Mouse (Mus musculus) forebrain, embryonic 14.5 days (tissue): ENCODE data around the gene Bace1. TPM values are rescaled to one million over a fixed set of nuclear protein-coding genes. Genes with fewer than 3 reads are reported as not detected.

Source experiments
- ATAC-seq: fragments of 200-750 bp; cut with Nextera tagmentation; 2 replicates; pipeline ENCODE4 v1.8.0; 2017; ENCODE audit warnings: mild to moderate bottlenecking, moderate library complexity
- DNase-seq: peaks from one replicate; pipeline ENCODE4 v3.0.0-alpha.2; 2015; ENCODE audit warnings: low spot score
- H3K27ac ChIP-seq: fragments of 300-500 bp; sonication (generic); 2 replicates; pipeline ENCODE4 v1.5.1; 2014; ENCODE audit warnings: low read depth, mild to moderate bottlenecking, control low read depth, low read length, moderate library complexity
- H3K27me3 ChIP-seq: fragments of 300-500 bp; sonication (generic); replicated peaks from 2 replicates; pipeline ENCODE4 v1.6.1; 2014; ENCODE audit warnings: low read length, control low read depth, mixed read lengths; ENCODE audit not compliant: control insufficient read depth, insufficient read depth
- H3K36me3 ChIP-seq: fragments of 300-500 bp; sonication (generic); 2 replicates; pipeline ENCODE4 v1.6.1; 2014; ENCODE audit warnings: low read length, control low read depth; ENCODE audit not compliant: control insufficient read depth, insufficient read depth
- H3K4me1 ChIP-seq: fragments of 300-500 bp; sonication (generic); 2 replicates; pipeline ENCODE4 v1.6.1; 2014; ENCODE audit warnings: antibody characterized with exemption, low read length, control low read depth; ENCODE audit not compliant: control insufficient read depth, insufficient read depth
- H3K4me2 ChIP-seq: fragments of 300-500 bp; sonication (generic); 2 replicates; pipeline ENCODE4 v1.6.1; 2014; ENCODE audit warnings: mild to moderate bottlenecking, control low read depth, low read length
- H3K4me3 ChIP-seq: fragments of 300-500 bp; sonication (generic); 2 replicates; pipeline ENCODE4 v1.5.1; 2014; ENCODE audit warnings: low read depth, low read length, control low read depth
- H3K9ac ChIP-seq: fragments of 300-500 bp; sonication (generic); 2 replicates; pipeline ENCODE4 v1.6.1; 2014; ENCODE audit warnings: mild to moderate bottlenecking, low read length, control low read depth, moderate library complexity
- H3K9me3 ChIP-seq: fragments of 300-500 bp; sonication (generic); replicated peaks from 2 replicates; pipeline ENCODE4 v1.6.1; 2016; ENCODE audit warnings: low read length, control low read depth, mixed read lengths; ENCODE audit not compliant: control insufficient read depth
- WGBS: fragments of 180-500 bp; shearing (Covaris S2); extraction: QIAGEN DNeasy Blood & Tissue Kit; methylation state at CpG from one replicate; pipeline ENCODE4 v1.1.7; 2014; 5-methylcytosine and 5-hydroxymethylcytosine counted together
- polyA plus RNA-seq: library from polyadenylated mRNA; unstranded; fragments of >200 nt; fragmentation: Nextera tagmentation; extraction: Ambion mirVana; gene quantifications from 2 replicates; pipeline ENCODE4 v1.2.1, GENCODE M21; 2014

Bace1 gene
- polyA plus RNA-seq, 1 experiment from 2014 or later: 26.7 TPM

DNA sequence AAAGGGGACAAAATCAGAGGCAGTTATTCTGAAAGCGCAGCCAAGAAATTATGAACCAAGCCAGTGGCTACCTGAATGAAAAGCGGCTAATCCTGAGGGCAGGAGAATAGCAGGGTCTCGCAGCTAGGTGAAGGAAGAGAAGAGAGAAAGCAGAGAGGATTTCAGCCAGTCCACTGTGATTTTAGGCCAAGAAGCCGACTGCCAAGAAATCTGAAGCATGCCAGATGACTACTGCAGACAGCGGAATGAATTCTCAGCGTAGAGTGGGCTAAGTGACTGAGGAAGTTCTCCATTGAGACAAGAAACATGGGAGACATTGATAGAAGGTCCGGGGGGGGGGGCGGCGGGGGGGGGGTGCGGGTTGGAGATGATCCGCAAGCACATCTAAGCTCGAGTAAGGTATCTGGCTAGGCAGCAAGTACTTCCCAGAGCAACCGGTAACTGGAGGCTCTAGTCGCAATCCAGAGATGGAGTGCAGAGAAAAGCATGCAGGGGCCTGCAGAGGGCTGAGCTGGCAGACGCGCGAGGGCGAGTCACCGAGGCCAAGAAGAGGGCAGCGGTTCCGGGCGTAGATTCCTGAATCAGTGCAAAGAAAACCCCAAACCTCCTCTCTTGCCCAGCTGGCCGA is 10.6 kb upstream of the Bace1 start:
- peak overlapping the region; percentile 61 for H3K4me3 ChIP-seq
- H3K27me3 ChIP-seq: no peaks in the 10 kb centered on the region
- WGBS: 5% methylated on average over 23 of the region's 23 CpGs
- peak overlapping the region; percentile 28; the same call in 1 of the 2 replicates for H3K27ac ChIP-seq
- peak overlapping the region; percentile 93 for H3K4me2 ChIP-seq
- no peaks in the 10 kb centered on the region for H3K9me3 ChIP-seq
- 0 out of 2 replicates have a peak, but pooled peaks cover 5% of the 10 kb centered on the region for H3K36me3 ChIP-seq
- H3K4me1 ChIP-seq: 0 out of 2 replicates have a peak, but pooled peaks cover 5% of the 10 kb centered on the region
- DNase-seq (peak; percentile 34), ATAC-seq (peak; percentile 38)
- peak overlapping the region; percentile 70 for H3K9ac ChIP-seq

DNA sequence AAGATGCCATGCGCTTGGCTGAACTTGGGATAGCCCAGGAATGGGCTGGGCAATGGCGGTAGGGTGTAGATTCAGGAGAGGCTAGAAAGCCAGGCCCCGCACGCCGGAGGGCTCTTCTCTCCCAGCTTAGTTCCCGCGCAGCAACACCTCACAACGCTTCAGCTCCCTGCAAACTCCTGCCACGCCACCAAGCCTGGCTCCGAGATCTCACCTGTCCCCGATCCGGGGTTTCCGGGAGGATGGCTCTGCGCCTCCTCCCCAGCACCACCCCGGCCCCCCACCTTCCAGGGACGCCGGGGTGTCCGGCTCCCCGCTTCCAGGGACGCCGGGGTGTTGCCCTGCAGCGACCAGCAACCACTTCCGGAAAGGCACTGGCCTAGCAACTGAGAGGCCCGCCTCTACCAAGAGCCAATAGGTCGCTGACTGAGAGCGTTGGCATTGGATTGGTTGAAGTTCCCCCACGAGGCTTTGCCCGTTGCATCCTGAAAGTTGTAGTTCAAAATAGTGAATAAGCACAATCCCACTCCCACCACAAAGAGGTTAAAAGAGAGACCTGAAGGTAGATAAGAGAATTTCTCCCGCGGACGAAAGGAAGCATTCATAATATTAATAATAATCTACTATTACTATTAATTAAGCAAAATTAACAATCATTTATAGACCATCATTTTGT is 10.0 kb upstream of the Bace1 start, which contains the start of gene Cep164:
Gene Cep164, minus strand, starts transcription at position 401 of the 673 bp plus-strand sequence.
- Histone ChIP-seq H3K9ac (peak within 1 kb of the TSS; percentile 70), H3K27ac (peak within 1 kb of the TSS; percentile 28; the same call in 1 of the 2 replicates), H3K4me1 (0 out of 2 replicates have a peak, but pooled peaks cover 5% of the 10 kb centered on the region), H3K27me3 (no peaks in the 10 kb centered on the region), H3K36me3 (0 out of 2 replicates have a peak, but pooled peaks cover under 1% of the 10 kb centered on the region), H3K4me3 (peak within 1 kb of the TSS; percentile 61), H3K9me3 (no peaks in the 10 kb centered on the region), H3K4me2 (peak within 1 kb of the TSS; percentile 93)
- DNase-seq (peak; percentile 96), ATAC-seq (peak; percentile 97)
- under 1% methylated on average over 31 of the region's 31 CpGs for WGBS

DNA sequence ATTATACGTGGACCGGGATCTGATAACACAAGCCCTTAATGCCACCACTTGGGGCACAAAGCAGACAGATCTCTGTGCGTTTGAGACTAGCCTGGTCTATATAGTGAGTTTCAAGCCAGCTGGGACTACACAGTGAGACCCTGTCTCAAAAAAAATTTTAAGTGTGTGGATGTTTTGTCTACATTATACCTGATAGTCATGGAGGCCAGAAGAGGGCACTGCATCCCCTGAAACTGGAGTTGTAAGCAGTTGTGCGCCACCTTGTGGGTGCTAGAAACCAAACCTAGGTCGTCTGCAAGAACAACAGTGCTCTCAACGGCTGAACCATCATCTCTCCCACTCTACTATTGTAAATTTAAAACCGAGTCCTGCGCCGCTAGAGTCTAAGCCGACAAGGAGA is 9.3 kb upstream of the Bace1 start:
- H3K27ac ChIP-seq: no peak overlapping the region
- WGBS: 32% methylated on average over 10 of the region's 10 CpGs
- peak; percentile 73 for ATAC-seq

DNA sequence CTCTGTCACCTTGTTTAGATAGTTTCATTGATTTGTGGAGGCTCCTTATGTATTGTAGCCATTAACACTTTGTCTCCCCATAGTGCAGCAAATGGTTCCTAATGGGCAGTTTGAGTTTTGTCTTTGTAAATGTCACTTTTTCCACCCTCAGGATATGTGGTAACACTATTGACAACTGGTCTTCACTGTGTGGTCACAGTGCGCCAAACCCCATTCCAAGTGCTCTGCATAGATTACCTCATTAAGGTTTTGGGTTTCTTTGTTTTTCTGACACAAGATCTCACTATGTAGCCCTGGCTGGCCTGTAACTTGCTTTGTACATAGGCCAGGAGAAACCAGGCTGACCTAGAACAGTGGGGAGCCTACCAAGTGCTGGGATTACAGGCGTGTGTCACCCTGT is 5.5 kb upstream of the Bace1 start:
- H3K9me3 ChIP-seq: no peaks in the 10 kb centered on the region
- no peaks in the 10 kb centered on the region for H3K36me3 ChIP-seq
- no peaks in the 10 kb centered on the region for H3K27me3 ChIP-seq
- no peak overlapping the region for H3K4me2 ChIP-seq
- no peak for ATAC-seq
- H3K4me1 ChIP-seq: no peaks in the 10 kb centered on the region
- no peak for DNase-seq
- no peak overlapping the region for H3K27ac ChIP-seq
- no peak overlapping the region for H3K9ac ChIP-seq
- 79% methylated on average over 2 of the region's 2 CpGs for WGBS
- H3K4me3 ChIP-seq: no peak overlapping the region

More for the DNA sequence above, 9.3 kb upstream of the Bace1 start:
- Histone ChIP-seq H3K9me3 (no peaks in the 10 kb centered on the region), H3K4me3 (peak overlapping the region; percentile 61; the same call in 1 of the 2 replicates), H3K4me2 (peak overlapping the region; percentile 93), H3K4me1 (0 out of 2 replicates have a peak, but pooled peaks cover 5% of the 10 kb centered on the region), H3K9ac (no peak overlapping the region), H3K27me3 (no peaks in the 10 kb centered on the region), H3K36me3 (no peaks in the 10 kb centered on the region)
- DNase-seq: peak; percentile 95

DNA sequence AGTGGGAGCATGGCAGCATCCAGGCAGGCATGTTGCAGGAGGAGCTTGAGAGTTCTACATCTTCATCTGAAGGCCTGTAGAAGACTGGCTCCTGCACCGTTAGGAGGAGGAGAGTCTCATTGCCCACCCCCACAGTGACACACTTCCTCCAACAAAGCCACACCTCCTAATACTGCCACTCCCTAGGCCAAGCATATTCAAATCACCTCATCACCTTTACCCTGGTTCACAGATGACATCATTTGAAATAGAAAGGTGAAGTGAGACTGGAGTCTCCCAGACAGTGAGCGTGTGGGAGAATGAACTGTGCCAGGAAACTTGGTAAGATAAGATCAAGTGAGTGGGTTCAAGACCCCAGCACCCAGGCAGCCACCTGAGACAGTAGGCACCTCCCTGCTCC is 4.9 kb upstream of the Bace1 start:
- Histone ChIP-seq H3K9ac (no peak overlapping the region), H3K36me3 (no peaks in the 10 kb centered on the region), H3K4me2 (no peak overlapping the region), H3K9me3 (no peaks in the 10 kb centered on the region), H3K4me3 (no peak overlapping the region), H3K4me1 (no peaks in the 10 kb centered on the region), H3K27me3 (no peaks in the 10 kb centered on the region), H3K27ac (no peak overlapping the region)
- 73% methylated on average over 2 of the region's 2 CpGs for WGBS
- DNase-seq: no peak
- ATAC-seq: no peak

DNA sequence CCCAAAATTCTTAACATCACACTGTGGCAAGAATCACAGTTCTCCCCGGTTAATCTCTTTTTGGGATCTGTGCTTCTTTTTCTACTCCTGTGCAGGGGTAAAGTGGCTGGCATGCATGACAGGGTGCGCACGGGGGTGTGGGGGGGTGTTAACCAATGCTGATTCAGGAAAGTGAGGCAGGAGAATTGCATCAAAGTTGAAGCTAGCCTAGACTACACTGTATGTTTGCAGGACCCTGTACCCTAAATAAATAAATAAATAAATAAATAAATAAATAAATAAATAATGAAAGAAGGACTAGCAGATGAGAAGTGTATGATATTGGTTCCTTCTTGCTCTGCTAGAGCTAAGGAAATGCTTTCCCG is 329 bp upstream of the Bace1 start:
- no peak overlapping the region for H3K9ac ChIP-seq
- no peaks in the 10 kb centered on the region for H3K9me3 ChIP-seq
- ATAC-seq (no peak), DNase-seq (no peak)
- peak overlapping the region; percentile 97 for H3K4me2 ChIP-seq
- no peaks in the 10 kb centered on the region for H3K27me3 ChIP-seq
- 28% methylated on average over 4 of the region's 4 CpGs for WGBS
- peak overlapping the region; percentile 83 for H3K4me3 ChIP-seq
- H3K4me1 ChIP-seq: peaks cover 20% of the 10 kb centered on the region
- no peaks in the 10 kb centered on the region for H3K36me3 ChIP-seq
- no peak overlapping the region for H3K27ac ChIP-seq

DNA sequence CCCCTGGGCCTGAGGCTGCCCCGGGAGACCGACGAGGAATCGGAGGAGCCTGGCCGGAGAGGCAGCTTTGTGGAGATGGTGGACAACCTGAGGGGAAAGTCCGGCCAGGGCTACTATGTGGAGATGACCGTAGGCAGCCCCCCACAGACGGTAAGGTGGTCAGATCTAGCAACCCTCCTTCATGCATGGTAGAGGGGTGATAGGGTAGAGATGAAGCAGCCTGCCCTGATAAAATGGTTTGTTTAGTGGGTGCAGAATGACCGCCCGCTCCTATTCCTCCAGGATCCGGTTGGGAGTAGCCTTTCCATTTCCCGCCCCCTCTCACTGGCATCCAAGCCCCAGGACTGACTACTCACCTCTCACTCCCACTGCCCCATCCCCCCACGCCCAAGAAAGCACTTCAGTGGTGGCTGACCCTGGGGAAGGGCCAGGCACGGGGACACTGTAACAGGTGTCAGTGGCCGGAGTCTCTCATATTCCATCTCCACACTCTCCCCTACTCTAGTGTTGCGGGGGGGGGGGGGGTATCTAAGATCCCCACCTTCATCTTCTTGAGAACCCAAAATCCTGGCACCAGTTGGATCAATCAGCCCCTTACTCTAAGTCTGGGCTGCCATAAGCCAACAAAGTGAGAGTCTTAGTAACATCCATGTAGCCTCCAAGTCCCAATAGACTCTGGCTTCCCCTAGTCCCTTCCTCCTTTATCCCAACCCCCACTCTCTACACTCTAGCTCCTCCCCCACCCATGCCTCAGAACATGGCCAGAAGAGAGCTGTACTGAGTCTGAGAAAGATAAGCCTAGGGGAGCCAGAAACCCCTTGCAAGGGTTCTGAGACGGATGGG is 980 bp downstream of the Bace1 start:
- 12% methylated on average over 17 of the region's 17 CpGs for WGBS
- ATAC-seq: 0 out of 2 replicates have a peak, but pooled peaks have one; percentile 4

DNA sequence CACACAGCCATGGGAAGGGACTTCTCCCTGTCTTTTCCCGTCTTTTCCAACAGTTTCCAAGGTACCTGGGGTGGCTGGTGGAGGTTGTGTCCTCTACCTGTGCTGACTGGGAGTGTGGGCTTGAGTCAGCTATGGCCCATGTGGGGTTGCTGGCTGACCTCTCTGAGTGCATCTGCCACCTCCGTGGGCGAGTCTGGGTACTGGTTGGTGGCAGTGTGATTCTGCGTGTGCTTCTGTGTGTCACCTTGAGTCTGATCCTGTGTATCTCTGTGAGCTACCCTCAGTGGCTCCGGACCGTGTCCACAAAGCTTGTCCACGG is 1.6 kb downstream of the Bace1 start:
- 75% methylated on average over 7 of the region's 7 CpGs for WGBS
- H3K4me1 ChIP-seq: peaks cover 20% of the 10 kb centered on the region
- ATAC-seq: no peak
- H3K27me3 ChIP-seq: no peaks in the 10 kb centered on the region
- no peak overlapping the region for H3K27ac ChIP-seq
- peak overlapping the region; percentile 90 for H3K9ac ChIP-seq
- no peak for DNase-seq
- peak overlapping the region; percentile 97 for H3K4me2 ChIP-seq
- H3K9me3 ChIP-seq: no peaks in the 10 kb centered on the region
- H3K36me3 ChIP-seq: no peaks in the 10 kb centered on the region
- H3K4me3 ChIP-seq: peak overlapping the region; percentile 83

More for the DNA sequence above, 980 bp downstream of the Bace1 start:
- Histone ChIP-seq H3K4me2 (peak overlapping the region; percentile 97), H3K9ac (peak overlapping the region; percentile 90), H3K4me1 (peaks cover 20% of the 10 kb centered on the region), H3K36me3 (no peaks in the 10 kb centered on the region), H3K27ac (0 out of 2 replicates have a peak overlapping the region, but pooled peaks have one; percentile 71), H3K27me3 (no peaks in the 10 kb centered on the region), H3K4me3 (peak overlapping the region; percentile 83), H3K9me3 (no peaks in the 10 kb centered on the region)
- DNase-seq: no peak
